Mouse (Mus musculus): Measurements from ENCODE around the gene Trabd2b. TPM values are rescaled to one million over a fixed set of nuclear protein-coding genes. Genes with fewer than 3 reads are reported as not detected.

The Trabd2b gene
- polyA plus RNA-seq, 1 experiment from 2014 or later, result 0.97 TPM

DNA sequence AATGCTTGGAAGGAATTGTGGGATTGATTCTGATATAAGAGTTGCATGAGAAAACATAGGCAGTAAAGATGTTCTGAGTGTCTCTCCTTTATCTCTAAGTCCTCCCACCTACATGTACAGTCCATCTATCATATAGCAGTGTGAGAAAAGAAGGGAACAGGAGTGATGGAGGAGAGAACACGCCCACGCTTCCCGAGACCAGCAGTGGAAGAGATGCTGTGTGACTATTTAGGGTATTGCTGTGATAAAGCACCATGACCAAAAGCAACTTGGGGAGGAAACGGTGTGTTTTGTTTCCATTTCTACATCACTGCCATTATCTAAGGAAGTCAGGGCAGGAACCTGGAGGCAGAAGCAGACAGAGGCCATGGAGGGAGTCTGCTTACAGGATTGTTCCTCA, 235.9 kb downstream of the Trabd2b start:
- ATAC-seq (ENCODE audit: insufficient read depth, low FRiP score), result no peak
- Histone ChIP-seq H3K9me3 (replicated peaks; ENCODE audit: control insufficient read depth, low read length) (no peaks in the 10 kb centered on the region), H3K4me1 (ENCODE audit: control insufficient read depth, insufficient read depth, low read length) (0 out of 2 replicates have a peak, but pooled peaks cover 4% of the 10 kb centered on the region), H3K4me2 (ENCODE audit: low read depth, low read length) (no peak overlapping the region), H3K36me3 (ENCODE audit: control insufficient read depth, insufficient read depth, low read length) (no peaks in the 10 kb centered on the region), H3K27ac (ENCODE audit: low read length) (no peak overlapping the region), H3K9ac (ENCODE audit: low read length) (no peak overlapping the region), H3K27me3 (ENCODE audit: control insufficient read depth, insufficient read depth, low read length) (peaks cover 7% of the 10 kb centered on the region; the same call in 1 of the 2 replicates), H3K4me3 (replicated peaks; ENCODE audit: low read length) (no peak overlapping the region)
- WGBS, result 76% methylated on average over 4 of the region's 4 CpGs

DNA sequence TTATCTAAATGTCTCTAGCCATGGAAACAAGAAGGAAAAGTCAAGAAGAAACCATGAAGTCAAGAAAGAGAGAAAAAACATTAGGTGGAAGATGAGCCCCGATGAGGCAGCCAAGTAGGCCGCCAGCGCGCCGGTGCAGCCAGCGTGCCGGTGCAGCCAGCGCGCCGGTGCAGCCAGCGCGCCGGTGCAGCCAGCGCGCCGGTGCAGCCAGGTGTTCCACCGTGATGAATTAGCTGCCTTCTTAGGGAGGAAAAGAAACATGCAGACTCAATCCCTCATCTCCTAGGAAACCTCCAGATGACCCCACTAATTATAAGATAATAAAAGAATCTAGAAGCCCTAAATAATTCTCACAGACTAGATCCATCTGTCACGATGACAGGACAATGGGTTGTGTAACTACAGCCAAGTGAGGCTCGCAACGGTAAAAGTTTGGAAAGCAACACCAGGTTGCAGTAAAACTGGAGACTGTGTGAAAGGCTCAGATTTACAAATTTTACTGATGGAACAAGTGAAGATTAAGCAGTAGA, 237.2 kb downstream of the Trabd2b start:
- WGBS, result 7% methylated on average over 20 of the region's 20 CpGs
- Histone ChIP-seq H3K36me3 (ENCODE audit: control insufficient read depth, insufficient read depth, low read length) (no peaks in the 10 kb centered on the region), H3K4me2 (ENCODE audit: low read depth, low read length) (no peak overlapping the region), H3K27me3 (ENCODE audit: control insufficient read depth, insufficient read depth, low read length) (peaks cover 7% of the 10 kb centered on the region; the same call in 1 of the 2 replicates), H3K4me1 (ENCODE audit: control insufficient read depth, insufficient read depth, low read length) (0 out of 2 replicates have a peak, but pooled peaks cover 4% of the 10 kb centered on the region), H3K4me3 (replicated peaks; ENCODE audit: low read length) (no peak overlapping the region), H3K27ac (ENCODE audit: low read length) (no peak overlapping the region), H3K9ac (ENCODE audit: low read length) (no peak overlapping the region), H3K9me3 (replicated peaks; ENCODE audit: control insufficient read depth, low read length) (no peaks in the 10 kb centered on the region)
- ATAC-seq (ENCODE audit: insufficient read depth, low FRiP score), result no peak

DNA sequence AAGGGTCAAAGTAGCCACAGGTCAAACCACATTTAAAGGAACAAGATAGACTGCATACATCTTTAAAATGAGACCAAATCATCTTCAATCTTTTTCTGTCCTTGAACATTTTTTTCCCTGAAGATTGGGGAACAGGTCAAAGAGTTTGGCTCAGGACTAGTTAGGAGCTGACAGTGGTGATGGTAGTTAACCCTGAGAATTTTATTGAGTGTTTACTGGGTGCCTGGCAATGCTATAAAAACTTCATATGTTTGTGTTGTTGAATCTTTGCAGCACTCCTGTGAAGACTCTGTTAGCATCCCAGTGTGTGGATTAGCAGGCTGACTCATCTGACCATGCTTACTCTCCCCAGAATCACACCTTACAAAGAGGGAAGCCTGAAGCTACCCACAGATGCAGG, 238.8 kb downstream of the Trabd2b start:
- H3K9me3 ChIP-seq (replicated peaks; ENCODE audit: control insufficient read depth, low read length), result no peaks in the 10 kb centered on the region
- no peak overlapping the region for H3K27ac ChIP-seq (ENCODE audit: low read length)
- H3K9ac ChIP-seq (ENCODE audit: low read length), result no peak overlapping the region
- H3K4me3 ChIP-seq (replicated peaks; ENCODE audit: low read length), result no peak overlapping the region
- no peak for ATAC-seq (ENCODE audit: insufficient read depth, low FRiP score)
- 0 out of 2 replicates have a peak, but pooled peaks cover 4% of the 10 kb centered on the region for H3K4me1 ChIP-seq (ENCODE audit: control insufficient read depth, insufficient read depth, low read length)
- H3K27me3 ChIP-seq (ENCODE audit: control insufficient read depth, insufficient read depth, low read length), result peaks cover 12% of the 10 kb centered on the region
- no peak overlapping the region for H3K4me2 ChIP-seq (ENCODE audit: low read depth, low read length)
- no peaks in the 10 kb centered on the region for H3K36me3 ChIP-seq (ENCODE audit: control insufficient read depth, insufficient read depth, low read length)

DNA sequence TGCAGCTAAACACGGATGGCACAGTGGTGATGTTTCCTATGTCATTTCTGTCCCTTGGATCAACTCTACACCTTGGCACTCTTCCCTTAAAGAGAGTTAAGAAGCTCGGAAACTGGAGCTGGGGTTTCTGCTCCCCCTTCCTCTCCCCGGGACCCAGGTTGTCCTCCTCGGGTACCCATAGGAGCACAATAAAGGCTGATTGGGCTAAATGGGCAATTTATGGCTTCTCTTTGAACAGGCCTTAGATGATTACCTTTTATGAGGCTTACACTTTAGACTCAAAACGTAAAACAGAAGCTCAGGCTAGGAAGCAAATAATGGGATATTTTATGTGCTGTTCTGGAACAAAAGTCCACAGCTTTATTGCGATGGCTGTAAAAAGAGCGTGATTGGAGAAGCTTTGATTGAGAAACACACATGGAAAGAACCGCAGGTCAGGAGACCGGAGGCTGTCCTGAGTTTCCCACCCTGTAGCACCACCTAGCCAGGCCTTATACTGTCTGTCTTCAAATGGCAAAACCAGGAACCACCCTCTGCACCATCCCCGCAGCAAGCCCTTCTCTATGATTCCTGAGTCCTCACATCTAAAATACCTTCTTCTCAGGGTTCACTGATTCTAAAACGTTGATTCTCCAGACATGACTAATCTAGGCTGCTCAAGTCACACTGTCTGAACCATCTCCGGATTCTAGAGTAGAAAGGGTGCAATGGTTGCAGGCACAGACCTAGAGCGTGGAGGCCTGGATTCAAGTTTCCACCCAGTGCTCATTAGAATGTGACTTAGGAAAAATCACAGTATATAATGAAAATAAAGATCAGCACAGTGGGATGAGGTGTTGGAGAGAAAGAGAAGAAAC, 240.5 kb downstream of the Trabd2b start:
- Histone ChIP-seq H3K9ac (ENCODE audit: low read length) (no peak overlapping the region), H3K27me3 (ENCODE audit: control insufficient read depth, insufficient read depth, low read length) (peaks cover 8% of the 10 kb centered on the region), H3K27ac (ENCODE audit: low read length) (no peak overlapping the region), H3K36me3 (ENCODE audit: control insufficient read depth, insufficient read depth, low read length) (no peaks in the 10 kb centered on the region), H3K4me3 (replicated peaks; ENCODE audit: low read length) (no peak overlapping the region), H3K4me2 (ENCODE audit: low read depth, low read length) (no peak overlapping the region), H3K9me3 (replicated peaks; ENCODE audit: control insufficient read depth, low read length) (no peaks in the 10 kb centered on the region), H3K4me1 (ENCODE audit: control insufficient read depth, insufficient read depth, low read length) (0 out of 2 replicates have a peak, but pooled peaks cover 4% of the 10 kb centered on the region)
- WGBS, result 68% methylated on average over 13 of the region's 13 CpGs
- ATAC-seq (ENCODE audit: insufficient read depth, low FRiP score), result no peak

DNA sequence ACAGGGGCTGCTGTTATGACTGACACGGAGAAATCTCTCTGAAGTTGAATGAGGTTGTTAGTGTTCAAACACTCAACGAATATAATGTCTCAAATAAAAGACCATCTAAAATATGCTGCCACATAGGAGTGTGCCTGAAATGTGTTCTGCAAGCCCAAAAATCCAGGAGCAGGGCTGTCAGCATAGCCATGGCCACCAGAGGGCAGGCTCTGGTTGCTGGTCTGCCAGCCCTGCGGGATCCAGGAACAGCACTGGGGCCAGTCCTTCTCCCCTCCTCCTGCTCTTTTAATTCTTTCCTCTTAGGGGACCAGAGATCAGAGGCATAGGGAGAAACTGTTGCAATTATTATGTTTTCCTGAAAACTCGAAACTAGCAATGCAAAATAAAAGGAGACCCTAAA, 241.2 kb downstream of the Trabd2b start:
- 15% methylated on average over 4 of the region's 4 CpGs for WGBS
- H3K9ac ChIP-seq (ENCODE audit: low read length), result no peak overlapping the region
- H3K4me1 ChIP-seq (ENCODE audit: control insufficient read depth, insufficient read depth, low read length), result 0 out of 2 replicates have a peak, but pooled peaks cover 4% of the 10 kb centered on the region
- H3K27ac ChIP-seq (ENCODE audit: low read length), result no peak overlapping the region
- peak; percentile 37; the same call in 1 of the 2 replicates for ATAC-seq (ENCODE audit: insufficient read depth, low FRiP score)
- no peaks in the 10 kb centered on the region for H3K9me3 ChIP-seq (replicated peaks; ENCODE audit: control insufficient read depth, low read length)
- H3K27me3 ChIP-seq (ENCODE audit: control insufficient read depth, insufficient read depth, low read length), result peaks cover 8% of the 10 kb centered on the region
- no peak overlapping the region for H3K4me3 ChIP-seq (replicated peaks; ENCODE audit: low read length)
- no peak overlapping the region for H3K4me2 ChIP-seq (ENCODE audit: low read depth, low read length)
- no peaks in the 10 kb centered on the region for H3K36me3 ChIP-seq (ENCODE audit: control insufficient read depth, insufficient read depth, low read length)

DNA sequence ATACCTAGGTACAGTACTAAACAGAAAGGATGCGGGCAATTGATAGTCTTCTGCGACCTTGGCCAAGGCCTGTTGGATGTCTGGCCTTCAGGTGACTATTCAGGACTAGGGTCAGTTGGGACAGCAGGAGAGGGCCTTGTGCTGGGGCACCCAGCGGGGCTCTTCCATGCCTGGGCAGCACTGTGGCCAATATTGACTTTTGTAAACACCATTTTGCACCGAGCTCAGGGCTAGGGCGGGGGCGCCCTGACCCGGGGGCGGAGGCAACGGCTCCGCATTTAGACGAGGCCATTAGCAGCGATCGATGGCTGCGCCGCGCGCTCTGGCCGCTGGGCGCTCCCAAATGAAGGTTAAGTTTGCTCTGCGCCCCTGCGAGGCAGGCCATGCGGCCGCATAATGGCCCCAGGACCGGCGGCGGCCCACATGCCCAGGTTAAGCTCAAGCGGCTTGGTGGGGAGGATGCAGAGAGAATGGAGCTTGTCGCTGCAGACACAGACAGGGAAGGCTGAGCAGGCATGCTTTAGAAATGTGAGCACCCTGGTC, 242.1 kb downstream of the Trabd2b start:
- Histone ChIP-seq H3K9me3 (replicated peaks; ENCODE audit: control insufficient read depth, low read length) (no peaks in the 10 kb centered on the region), H3K27ac (ENCODE audit: low read length) (no peak overlapping the region), H3K36me3 (ENCODE audit: control insufficient read depth, insufficient read depth, low read length) (no peaks in the 10 kb centered on the region), H3K4me2 (ENCODE audit: low read depth, low read length) (peak overlapping the region; percentile 21; the same call in 1 of the 2 replicates), H3K27me3 (ENCODE audit: control insufficient read depth, insufficient read depth, low read length) (peaks cover 8% of the 10 kb centered on the region), H3K9ac (ENCODE audit: low read length) (no peak overlapping the region), H3K4me1 (ENCODE audit: control insufficient read depth, insufficient read depth, low read length) (0 out of 2 replicates have a peak, but pooled peaks cover 4% of the 10 kb centered on the region), H3K4me3 (replicated peaks; ENCODE audit: low read length) (no peak overlapping the region)
- 15% methylated on average over 28 of the region's 28 CpGs for WGBS
- 0 out of 2 replicates have a peak, but pooled peaks have one; percentile 35 for ATAC-seq (ENCODE audit: insufficient read depth, low FRiP score)

DNA sequence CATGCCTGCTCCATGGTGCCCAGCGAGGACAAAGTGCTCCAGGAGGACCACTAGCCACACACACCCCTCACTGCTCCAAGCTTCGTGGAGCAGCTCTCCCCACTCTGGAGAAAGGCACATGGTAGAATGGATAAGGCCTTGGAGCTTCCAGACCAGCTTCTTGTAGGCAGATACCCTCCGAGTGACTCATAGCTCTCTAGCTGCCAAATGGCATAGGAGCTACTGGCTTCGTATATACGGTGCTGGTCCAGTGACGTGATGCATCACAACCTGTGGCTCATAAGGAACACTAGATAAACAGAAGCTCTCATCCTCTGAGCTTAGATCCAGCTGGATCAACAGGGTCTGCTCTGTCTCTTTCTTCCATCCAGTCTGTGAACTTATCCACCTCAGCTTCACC, 244.0 kb downstream of the Trabd2b start:
- Histone ChIP-seq H3K9ac (ENCODE audit: low read length) (no peak overlapping the region), H3K36me3 (ENCODE audit: control insufficient read depth, insufficient read depth, low read length) (no peaks in the 10 kb centered on the region), H3K27ac (ENCODE audit: low read length) (no peak overlapping the region), H3K4me2 (ENCODE audit: low read depth, low read length) (no peak overlapping the region), H3K4me1 (ENCODE audit: control insufficient read depth, insufficient read depth, low read length) (no peaks in the 10 kb centered on the region), H3K4me3 (replicated peaks; ENCODE audit: low read length) (no peak overlapping the region), H3K9me3 (replicated peaks; ENCODE audit: control insufficient read depth, low read length) (no peaks in the 10 kb centered on the region), H3K27me3 (ENCODE audit: control insufficient read depth, insufficient read depth, low read length) (peaks cover 5% of the 10 kb centered on the region; the same call in 1 of the 2 replicates)
- 68% methylated on average over 6 of the region's 6 CpGs for WGBS
- ATAC-seq (ENCODE audit: insufficient read depth, low FRiP score), result no peak

DNA sequence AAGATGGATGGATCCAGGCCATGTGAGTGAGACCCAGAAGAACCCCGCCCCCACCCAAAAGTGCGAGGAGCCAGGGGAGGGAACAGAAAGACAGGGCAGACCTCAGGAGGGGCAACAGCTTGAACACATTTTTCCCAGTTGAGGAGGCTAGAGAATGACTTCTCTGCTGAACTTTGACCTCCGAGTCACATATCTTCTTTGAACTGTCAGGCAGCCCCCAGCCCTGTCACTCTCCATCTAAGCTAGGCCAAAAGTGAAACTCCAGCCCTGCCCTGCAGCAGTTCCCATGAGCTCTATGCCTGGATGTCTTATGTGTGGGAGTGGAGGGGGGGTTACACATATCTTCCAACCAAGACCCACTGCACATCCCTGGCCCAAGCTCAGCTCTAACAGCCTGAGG, 244.5 kb downstream of the Trabd2b start:
- no peak overlapping the region for H3K9ac ChIP-seq (ENCODE audit: low read length)
- H3K9me3 ChIP-seq (replicated peaks; ENCODE audit: control insufficient read depth, low read length), result no peaks in the 10 kb centered on the region
- H3K27ac ChIP-seq (ENCODE audit: low read length), result no peak overlapping the region
- WGBS, result 51% methylated on average over 3 of the region's 3 CpGs
- no peaks in the 10 kb centered on the region for H3K4me1 ChIP-seq (ENCODE audit: control insufficient read depth, insufficient read depth, low read length)
- no peak for ATAC-seq (ENCODE audit: insufficient read depth, low FRiP score)
- peaks cover 5% of the 10 kb centered on the region; the same call in 1 of the 2 replicates for H3K27me3 ChIP-seq (ENCODE audit: control insufficient read depth, insufficient read depth, low read length)
- no peak overlapping the region for H3K4me3 ChIP-seq (replicated peaks; ENCODE audit: low read length)
- no peaks in the 10 kb centered on the region for H3K36me3 ChIP-seq (ENCODE audit: control insufficient read depth, insufficient read depth, low read length)
- H3K4me2 ChIP-seq (ENCODE audit: low read depth, low read length), result no peak overlapping the region

DNA sequence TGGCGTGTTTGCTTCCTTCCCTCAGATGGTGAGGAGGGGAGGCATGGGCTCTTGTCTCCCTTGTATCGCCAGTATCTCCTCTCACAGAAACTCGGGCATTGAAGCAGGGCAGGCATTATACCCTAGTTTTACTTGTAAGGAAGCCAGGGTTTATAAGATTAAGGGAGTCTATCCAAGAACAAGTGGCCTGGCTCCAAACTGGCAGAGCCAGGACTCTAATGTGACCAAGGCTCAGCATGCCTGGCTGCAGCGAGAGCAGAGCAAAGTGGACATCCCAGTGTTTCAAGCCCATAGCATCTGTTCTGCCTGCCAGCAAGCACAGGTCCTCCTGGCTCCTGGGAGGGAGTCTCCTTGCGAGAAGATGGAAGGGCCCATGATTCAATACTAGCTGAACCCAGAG, 245.1 kb downstream of the Trabd2b start:
- no peaks in the 10 kb centered on the region for H3K9me3 ChIP-seq (replicated peaks; ENCODE audit: control insufficient read depth, low read length)
- ATAC-seq (ENCODE audit: insufficient read depth, low FRiP score), result no peak
- H3K27ac ChIP-seq (ENCODE audit: low read length), result no peak overlapping the region
- no peak overlapping the region for H3K9ac ChIP-seq (ENCODE audit: low read length)
- no peaks in the 10 kb centered on the region for H3K36me3 ChIP-seq (ENCODE audit: control insufficient read depth, insufficient read depth, low read length)
- H3K4me2 ChIP-seq (ENCODE audit: low read depth, low read length), result no peak overlapping the region
- no peak overlapping the region for H3K4me3 ChIP-seq (replicated peaks; ENCODE audit: low read length)
- peaks cover 5% of the 10 kb centered on the region; the same call in 1 of the 2 replicates for H3K27me3 ChIP-seq (ENCODE audit: control insufficient read depth, insufficient read depth, low read length)
- H3K4me1 ChIP-seq (ENCODE audit: control insufficient read depth, insufficient read depth, low read length), result no peaks in the 10 kb centered on the region
- WGBS, result 67% methylated on average over 5 of the region's 5 CpGs

All from stomach, embryonic 16.5 days (tissue).